ENCODE assay signal across 9 mouse cellular contexts in genomic region chr5:127406014-127406655, GRCm38 (mm10).
DNase-seq lines count a peak whose midpoint lies in the region; ATAC-seq and TF ChIP-seq lines count a peak whose summit lies in the region.
"Had no signal": no experiment of that assay in that cellular context is flagged by ENCODE, and none has a peak within 500 bp of the region (broad histone marks: within the 10 kb centered on the region; RNA-seq: fewer than 3 reads in every experiment).

No protein-coding gene starts in this region.

- ATAC-seq in forebrain, embryonic 11.5 days (replicated peaks; ENCODE audit: low FRiP score), result 0 out of 2 replicates have a peak, but pooled peaks have one; percentile 33
- no peak for ATAC-seq in forebrain, postnatal 0 days
- peak; percentile 69; the same call in 1 of the 2 replicates for ATAC-seq in midbrain, embryonic 11.5 days (ENCODE audit: low FRiP score)
- no peak for ATAC-seq in midbrain, embryonic 16.5 days
- peak; percentile 72 for ATAC-seq in lung, postnatal 0 days
- ATAC-seq in monocyte, adult 5-6 weeks (replicated peaks; ENCODE audit: insufficient number of reproducible peaks, low FRiP score, low TSS enrichment, poor library complexity, severe bottlenecking), result no peak
- ATAC-seq: inflammation-experienced regulatory T-cells, adult 6 months had no signal

- no peaks in the 10 kb centered on the region for H3K27me3 ChIP-seq in forebrain, embryonic 11.5 days (ENCODE audit: control insufficient read depth, insufficient read depth, low read length)
- H3K27me3 ChIP-seq in forebrain, postnatal 0 days (ENCODE audit: insufficient read depth, low read length), result no peaks in the 10 kb centered on the region; the same call in 1 of the 2 replicates
- no peaks in the 10 kb centered on the region for H3K27me3 ChIP-seq in midbrain, embryonic 11.5 days (ENCODE audit: control insufficient read depth, insufficient read depth, low read length)
- H3K27me3 ChIP-seq in midbrain, embryonic 16.5 days (ENCODE audit: control insufficient read depth, insufficient read depth, low read depth, low read length), result no peaks in the 10 kb centered on the region
- H3K27me3 ChIP-seq in lung, postnatal 0 days (replicated peaks; ENCODE audit: insufficient read depth, low read length), result no peaks in the 10 kb centered on the region

- H3K4me3 ChIP-seq in forebrain, embryonic 11.5 days (ENCODE audit: low read depth, low read length), result no peak overlapping the region
- no peak overlapping the region for H3K4me3 ChIP-seq in forebrain, postnatal 0 days (ENCODE audit: low read depth, low read length)
- H3K4me3 ChIP-seq in midbrain, embryonic 11.5 days (ENCODE audit: low read depth, low read length), result no peak overlapping the region
- no peak overlapping the region for H3K4me3 ChIP-seq in midbrain, embryonic 16.5 days (ENCODE audit: low read depth, low read length)
- H3K4me3 ChIP-seq in lung, postnatal 0 days (ENCODE audit: low read depth, low read length), result no peak overlapping the region

- peaks cover 4% of the 10 kb centered on the region; the same call in 1 of the 2 replicates for H3K9me3 ChIP-seq in forebrain, embryonic 11.5 days (ENCODE audit: control insufficient read depth, low read length)
- H3K9me3 ChIP-seq in forebrain, postnatal 0 days (ENCODE audit: low read length), result no peaks in the 10 kb centered on the region
- peaks cover 2% of the 10 kb centered on the region; the same call in 1 of the 2 replicates for H3K9me3 ChIP-seq in midbrain, embryonic 11.5 days (ENCODE audit: control insufficient read depth, low read length)
- H3K9me3 ChIP-seq in midbrain, embryonic 16.5 days (replicated peaks; ENCODE audit: control insufficient read depth, low read length, poor library complexity, severe bottlenecking), result 0 out of 2 replicates have a peak, but pooled peaks cover 2% of the 10 kb centered on the region
- H3K9me3 ChIP-seq in lung, postnatal 0 days (ENCODE audit: low read length), result no peaks in the 10 kb centered on the region

- 29% methylated on average over 9 of the region's 9 CpGs for WGBS in forebrain, embryonic 11.5 days
- 31% methylated on average over 9 of the region's 9 CpGs for WGBS in forebrain, postnatal 0 days
- 9% methylated on average over 8 of the region's 9 CpGs for WGBS in midbrain, embryonic 11.5 days
- WGBS in midbrain, embryonic 16.5 days, result 11% methylated on average over 8 of the region's 9 CpGs
- WGBS in lung, postnatal 0 days, result 9% methylated on average over 8 of the region's 9 CpGs

- no peak overlapping the region for H3K9ac ChIP-seq in forebrain, embryonic 11.5 days (ENCODE audit: low read length)
- H3K9ac ChIP-seq in forebrain, postnatal 0 days, result no peak overlapping the region
- no peak overlapping the region for H3K9ac ChIP-seq in midbrain, embryonic 11.5 days (ENCODE audit: low read length)
- no peak overlapping the region for H3K9ac ChIP-seq in midbrain, embryonic 16.5 days (ENCODE audit: low read depth, low read length)
- no peak overlapping the region for H3K9ac ChIP-seq in lung, postnatal 0 days (replicated peaks; ENCODE audit: low read depth)

- H3K36me3 ChIP-seq in forebrain, embryonic 11.5 days (ENCODE audit: control insufficient read depth, insufficient read depth, low read length), result no peaks in the 10 kb centered on the region
- H3K36me3 ChIP-seq in forebrain, postnatal 0 days (ENCODE audit: insufficient read depth), result no peaks in the 10 kb centered on the region
- no peaks in the 10 kb centered on the region for H3K36me3 ChIP-seq in midbrain, embryonic 11.5 days (ENCODE audit: control insufficient read depth, insufficient read depth, low read length)
- H3K36me3 ChIP-seq in midbrain, embryonic 16.5 days (ENCODE audit: control insufficient read depth, insufficient read depth, low read length), result no peaks in the 10 kb centered on the region
- no peaks in the 10 kb centered on the region for H3K36me3 ChIP-seq in lung, postnatal 0 days (ENCODE audit: insufficient read depth, low read length)

- no peak for TF ChIP-seq CTCF in forebrain, postnatal 0 days (IDR thresholded peaks at IDR 0.05; ENCODE audit: low read depth)
- no peak for TF ChIP-seq CTCF in lung, postnatal 0 days (IDR thresholded peaks at IDR 0.05)

- DNase-seq in forebrain, embryonic 11.5 days (ENCODE audit: low spot score), result no peak
- DNase-seq in forebrain, postnatal 0 days, result no peak
- peak; percentile 90 for DNase-seq in midbrain, embryonic 11.5 days (ENCODE audit: low spot score, missing footprints)
- peak; percentile 72 for DNase-seq in lung, postnatal 0 days (ENCODE audit: low spot score)
- no peak for DNase-seq in layer of hippocampus, adult 18-20 months (ENCODE audit: low spot score in 2 of 2)
- no peak for DNase-seq in left cerebral cortex, postnatal 10 days (ENCODE audit: extremely low spot score in 1 of 2, low spot score in 2 of 2)

- intact Hi-C loops in left cerebral cortex, postnatal 10 days (cut with DNase I), result no loop called here

- H3K4me2 ChIP-seq in forebrain, embryonic 11.5 days (ENCODE audit: low read depth, low read length, severe bottlenecking), result no peak overlapping the region
- no peak overlapping the region for H3K4me2 ChIP-seq in forebrain, postnatal 0 days (ENCODE audit: low read depth)
- H3K4me2 ChIP-seq in midbrain, embryonic 11.5 days, result peak overlapping the region; percentile 9; the same call in 1 of the 2 replicates
- no peak overlapping the region for H3K4me2 ChIP-seq in midbrain, embryonic 16.5 days (ENCODE audit: low read length)
- peak overlapping the region; percentile 35 for H3K4me2 ChIP-seq in lung, postnatal 0 days (replicated peaks; ENCODE audit: low read depth, low read length)

- peaks cover 5% of the 10 kb centered on the region for H3K4me1 ChIP-seq in forebrain, embryonic 11.5 days (replicated peaks; ENCODE audit: control insufficient read depth, insufficient read depth, low read length)
- H3K4me1 ChIP-seq in forebrain, postnatal 0 days (ENCODE audit: insufficient read depth), result 0 out of 2 replicates have a peak, but pooled peaks cover 4% of the 10 kb centered on the region
- H3K4me1 ChIP-seq in midbrain, embryonic 11.5 days (ENCODE audit: control insufficient read depth, insufficient read depth, low read length), result peaks cover 18% of the 10 kb centered on the region
- H3K4me1 ChIP-seq in midbrain, embryonic 16.5 days (ENCODE audit: control insufficient read depth, insufficient read depth, low read length), result peaks cover 5% of the 10 kb centered on the region; the same call in 1 of the 2 replicates
- H3K4me1 ChIP-seq in lung, postnatal 0 days (ENCODE audit: insufficient read depth, low read depth, low read length), result no peaks in the 10 kb centered on the region; the same call in 1 of the 2 replicates

- H3K27ac ChIP-seq in forebrain, embryonic 11.5 days (ENCODE audit: low read depth, low read length), result no peak overlapping the region
- H3K27ac ChIP-seq in forebrain, postnatal 0 days (ENCODE audit: low read depth, low read length), result no peak overlapping the region
- H3K27ac ChIP-seq in midbrain, embryonic 11.5 days (ENCODE audit: low read depth, low read length), result peak overlapping the region; percentile 21; the same call in 1 of the 2 replicates
- H3K27ac ChIP-seq in midbrain, embryonic 16.5 days (ENCODE audit: low read length), result no peak overlapping the region
- peak overlapping the region; percentile 62; the same call in 1 of the 2 replicates for H3K27ac ChIP-seq in lung, postnatal 0 days (ENCODE audit: low read length)

- TF ChIP-seq EP300 in lung, postnatal 0 days (IDR thresholded peaks at IDR 0.05), result peak; percentile 23; the same call in 1 of the 2 replicates

Comparison
In these comparisons a context has a peak if more than half of its experiments do, and no peak if none do; other contexts are left out.
1. ATAC-seq: peak in forebrain, embryonic 11.5 days (single experiment), midbrain, embryonic 11.5 days (single experiment) and lung, postnatal 0 days (single experiment); none in forebrain, postnatal 0 days (single experiment), midbrain, embryonic 16.5 days (single experiment) and monocyte, adult 5-6 weeks (single experiment).
2. H3K27ac ChIP-seq: peak in midbrain, embryonic 11.5 days (single experiment) and lung, postnatal 0 days (single experiment); none in forebrain, embryonic 11.5 days (single experiment), forebrain, postnatal 0 days (single experiment) and midbrain, embryonic 16.5 days (single experiment).
3. H3K4me2 ChIP-seq: peak in midbrain, embryonic 11.5 days (single experiment) and lung, postnatal 0 days (single experiment); none in forebrain, embryonic 11.5 days (single experiment), forebrain, postnatal 0 days (single experiment) and midbrain, embryonic 16.5 days (single experiment).
4. DNase-seq: peak in midbrain, embryonic 11.5 days (single experiment) and lung, postnatal 0 days (single experiment); none in forebrain, embryonic 11.5 days (single experiment), forebrain, postnatal 0 days (single experiment), layer of hippocampus, adult 18-20 months (0 of 2) and left cerebral cortex, postnatal 10 days (0 of 2).